Mouse (Mus musculus) kidney, adult 9 months (tissue): Measurements from ENCODE around the gene Med12l.
A peak's percentile ranks its signal among the peaks of the same experiment; 100 is the strongest.

Experiments used
- DNase-seq: peaks from one replicate; pipeline ENCODE4 v3.0.0; 2022

Gene Med12l

DNA sequence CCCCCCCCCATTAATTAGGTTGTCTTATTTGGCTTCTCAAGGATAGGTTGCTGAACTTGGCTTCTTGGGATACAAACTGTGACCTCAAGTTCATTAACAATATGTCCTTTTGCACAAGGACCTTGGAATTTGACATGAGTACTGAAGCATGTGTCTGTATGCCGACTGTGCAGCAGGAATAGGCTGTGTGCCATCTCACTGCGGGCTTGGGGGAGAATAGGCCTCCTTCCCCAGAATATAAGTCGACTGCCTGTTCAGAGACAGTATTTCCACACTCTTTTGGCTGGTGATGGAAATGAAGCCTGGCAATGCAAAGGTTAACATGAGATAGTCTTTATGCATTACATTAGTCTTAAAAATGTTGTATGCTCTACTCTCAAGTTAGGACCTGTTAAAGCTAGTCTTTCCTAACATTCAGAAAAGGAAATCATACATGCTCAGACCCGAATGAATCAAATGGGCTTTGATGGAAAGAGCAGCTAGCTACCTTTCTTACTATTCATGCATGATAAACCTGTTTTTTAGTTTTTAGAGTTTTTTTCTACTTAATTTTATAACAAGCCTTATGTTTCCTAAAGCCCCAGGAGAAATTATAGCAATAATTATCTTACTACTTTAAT, 191.8 kb downstream of the Med12l start:
- no peak for DNase-seq

DNA sequence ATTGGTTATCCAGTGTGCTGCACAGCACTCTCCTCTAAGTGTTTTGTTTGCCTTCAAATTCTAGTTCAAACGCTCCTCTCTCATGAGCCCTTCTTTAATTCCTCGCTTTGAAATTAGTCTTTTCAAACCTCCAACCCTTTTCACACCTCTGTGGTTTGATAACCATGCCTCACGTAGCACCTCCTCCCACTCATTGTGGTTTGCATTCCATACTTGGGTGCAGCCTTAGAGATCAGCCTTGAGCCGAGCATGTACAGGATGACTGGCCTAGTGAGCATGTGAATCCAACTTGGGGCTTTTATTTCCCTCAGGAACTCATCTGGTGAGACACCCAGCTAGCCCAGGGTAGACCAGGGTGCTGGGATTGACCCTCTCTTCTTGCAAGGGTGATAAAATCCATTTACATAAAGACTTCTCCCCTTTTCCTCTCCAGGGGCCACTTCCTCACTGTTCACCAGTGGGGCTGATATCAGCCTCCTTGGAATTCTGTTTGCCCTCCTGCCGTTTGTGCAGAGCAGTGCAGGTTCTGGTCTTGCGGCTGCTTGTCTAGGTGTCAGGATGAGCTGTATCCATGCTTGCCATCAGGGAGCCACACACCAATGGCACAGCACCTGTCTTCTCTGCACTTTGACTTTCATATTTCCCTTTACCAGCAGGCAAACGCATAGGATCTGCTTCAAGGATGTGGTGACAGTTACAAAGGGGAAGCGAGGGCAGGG, 198.3 kb downstream of the Med12l start:
- DNase-seq = no peak

- DNase-seq = no peak
Measured at GRCm38 (mm10) chr3:59204719-59205503, 199.3 kb downstream of the Med12l start.

- no peak for DNase-seq
Measured at GRCm38 (mm10) chr3:59205941-59206340, 200.3 kb downstream of the Med12l start.

GRCm38 (mm10) chr3:59208650-59209548, 203.3 kb downstream of the Med12l start:
- DNase-seq = peak; percentile 81

- DNase-seq = no peak
Measured at GRCm38 (mm10) chr3:59210089-59210488, 204.5 kb downstream of the Med12l start.

GRCm38 (mm10) chr3:59210727-59211126, 205.1 kb downstream of the Med12l start, which contains the start of gene P2ry13:
Gene P2ry13 (minus strand): TSS chr3:59210882.
- DNase-seq = no peak

DNA sequence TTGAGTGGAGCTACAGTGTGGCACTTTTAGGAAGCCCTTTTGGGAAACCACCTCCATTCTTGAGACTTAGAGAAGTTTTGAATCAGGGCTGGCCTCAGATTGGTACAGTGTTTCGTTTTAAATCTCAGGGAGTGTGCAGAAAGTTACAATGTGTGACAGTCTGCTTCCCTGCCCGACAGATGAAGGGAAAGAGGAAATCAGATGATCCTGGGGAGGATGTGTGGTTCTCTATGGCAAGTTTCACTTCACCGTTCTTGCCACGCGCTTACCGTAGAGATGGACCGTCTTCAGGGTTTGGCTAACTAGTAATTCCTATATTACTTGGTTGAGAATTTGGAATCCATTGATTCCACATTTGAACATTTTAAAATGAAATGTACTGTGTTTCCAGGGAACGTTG, 206.2 kb downstream of the Med12l start:
- DNase-seq = no peak

DNA sequence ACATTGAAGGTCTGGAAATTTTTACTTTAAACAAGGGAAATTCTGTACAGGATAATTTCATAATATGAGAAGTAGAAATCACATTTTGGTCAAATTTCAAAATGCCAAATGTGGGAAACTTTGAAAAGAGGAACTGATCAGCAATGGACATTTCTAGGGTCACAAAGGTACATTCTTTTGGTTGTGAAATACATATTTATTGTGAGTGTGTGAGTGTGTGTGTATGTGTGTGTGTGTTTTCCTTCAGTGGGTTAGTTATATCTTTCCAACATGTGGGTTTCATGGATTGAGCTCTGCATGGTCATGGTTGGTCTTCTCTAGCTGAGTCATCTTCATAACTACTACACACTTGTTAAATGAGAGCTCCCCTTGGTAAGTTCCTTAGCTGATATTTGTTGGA, 206.8 kb downstream of the Med12l start:
- DNase-seq = no peak

DNA sequence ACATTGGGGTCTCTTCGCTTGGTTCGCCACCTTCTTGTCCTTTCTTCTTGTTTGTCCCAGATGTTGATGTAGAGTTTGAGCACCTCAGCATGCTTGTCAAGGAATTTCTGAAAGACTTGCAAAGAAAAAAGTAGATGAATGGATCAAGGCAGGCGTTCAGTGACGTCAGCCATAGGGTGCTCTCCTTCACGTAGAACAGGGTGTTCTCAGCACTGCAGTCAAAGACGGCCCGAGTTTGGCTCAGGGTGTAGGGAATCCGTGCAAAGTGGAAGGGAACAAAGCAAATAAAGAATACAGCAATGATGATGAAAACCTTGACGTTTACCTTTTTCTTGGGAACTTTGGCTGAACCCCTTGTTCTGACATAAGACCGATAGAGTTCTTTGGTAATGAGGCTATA, 211.6 kb downstream of the Med12l start:
- no peak for DNase-seq

- no peak for DNase-seq
Measured at GRCm38 (mm10) chr3:59219326-59219725, 213.7 kb downstream of the Med12l start.

DNA sequence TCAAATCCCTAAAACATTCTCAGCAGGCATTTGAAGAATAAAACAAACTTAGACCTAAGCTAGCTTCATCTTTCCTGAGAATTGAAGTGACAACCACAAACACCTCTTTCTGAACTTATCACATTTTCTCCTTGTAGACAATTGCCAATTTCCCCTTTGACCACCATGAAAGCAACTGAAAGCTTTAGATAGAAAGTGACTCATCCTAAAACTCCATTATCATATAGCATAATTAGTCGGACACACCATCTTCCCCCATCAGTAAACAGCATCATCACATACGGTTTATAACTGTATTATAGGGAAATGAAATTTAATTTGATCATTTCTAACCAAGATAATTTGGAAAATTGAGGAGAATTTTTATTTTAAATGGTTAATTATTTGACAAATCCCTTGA, 216.7 kb downstream of the Med12l start:
- DNase-seq = no peak

DNA sequence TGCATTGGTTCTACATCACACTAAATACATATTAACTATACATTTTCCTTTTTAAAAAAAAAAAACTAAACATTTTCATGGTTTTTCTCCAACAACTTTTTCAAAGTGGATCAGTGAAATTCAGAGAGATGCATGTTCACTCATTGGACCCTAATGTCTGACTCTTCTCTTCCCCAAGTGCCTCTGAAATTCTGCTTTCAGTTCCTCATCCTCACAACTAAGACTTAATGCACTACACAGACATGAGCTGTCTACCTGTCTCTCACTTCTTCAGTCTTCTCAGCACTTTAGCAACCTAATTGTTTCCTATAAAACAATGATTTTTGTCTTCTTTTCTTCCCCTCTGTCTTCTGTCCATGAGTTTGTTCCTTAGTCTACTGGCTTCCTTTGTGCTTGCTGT, 219.8 kb downstream of the Med12l start:
- DNase-seq = no peak

- DNase-seq = no peak
Measured at GRCm38 (mm10) chr3:59227696-59228095, 222.1 kb downstream of the Med12l start.

GRCm38 (mm10) chr3:59228730-59229551, 223.3 kb downstream of the Med12l start:
- peak; percentile 39 for DNase-seq

DNA sequence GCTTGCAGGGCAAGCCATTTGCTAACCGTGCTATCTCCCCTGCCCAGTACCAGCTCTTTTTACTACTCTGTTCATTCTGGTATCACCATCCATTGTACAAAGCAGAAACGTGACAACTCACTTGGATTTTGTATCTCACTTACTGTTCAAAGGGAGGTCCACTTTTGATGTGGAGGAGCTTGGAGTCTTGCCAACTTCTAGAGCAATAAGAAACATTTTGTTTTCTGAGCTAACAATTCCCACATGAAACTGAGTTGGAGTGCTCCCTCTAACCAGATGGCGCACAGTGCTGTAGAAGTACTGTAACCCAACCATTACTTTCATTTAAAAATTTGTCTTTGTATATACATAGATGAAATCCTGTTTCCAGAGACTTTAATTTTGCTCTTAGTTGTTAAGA, 225.3 kb downstream of the Med12l start:
- DNase-seq = no peak

GRCm38 (mm10) chr3:59234878-59235277, 229.3 kb downstream of the Med12l start:
- no peak for DNase-seq

DNA sequence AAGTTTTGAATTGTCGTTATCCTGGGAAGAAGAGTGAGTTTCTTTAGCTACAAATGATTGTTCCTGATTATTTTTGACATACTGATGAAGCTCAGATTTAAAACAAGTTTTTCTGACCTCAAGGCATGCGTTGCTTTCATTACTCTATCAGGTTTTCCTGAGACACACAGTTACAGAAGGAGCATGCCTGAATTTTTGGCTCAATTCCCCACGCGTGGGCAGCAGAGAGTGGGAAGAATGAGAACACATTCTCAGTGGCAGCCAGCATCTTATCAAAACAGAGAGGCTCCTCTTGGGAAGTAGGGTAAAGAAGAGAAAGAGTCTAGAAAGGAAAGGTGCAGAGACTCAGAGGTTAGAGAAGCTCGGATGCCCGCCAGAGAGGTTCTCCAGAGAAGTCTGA, 237.8 kb downstream of the Med12l start:
- DNase-seq = no peak

DNA sequence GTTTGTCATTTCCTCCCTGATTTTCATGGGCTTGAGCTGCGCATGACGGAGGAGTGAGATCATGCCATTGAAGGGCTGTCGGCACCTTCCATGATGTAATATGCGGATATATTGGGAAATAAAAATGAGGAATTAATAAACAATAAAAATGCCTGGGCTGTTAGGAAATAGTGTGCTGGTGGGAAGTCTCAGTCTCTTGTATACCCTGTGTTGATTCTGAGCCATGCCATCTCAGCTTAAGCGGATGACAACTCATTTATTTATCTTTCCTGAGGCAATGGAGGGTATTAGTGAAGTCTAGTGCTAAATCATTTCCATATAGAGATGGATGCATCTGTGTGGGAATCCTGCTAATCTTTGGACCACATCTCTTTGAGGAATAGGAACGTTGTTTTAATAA, 242.4 kb downstream of the Med12l start:
- no peak for DNase-seq

- no peak for DNase-seq
Measured at GRCm38 (mm10) chr3:59250454-59250853, 244.8 kb downstream of the Med12l start.

DNA sequence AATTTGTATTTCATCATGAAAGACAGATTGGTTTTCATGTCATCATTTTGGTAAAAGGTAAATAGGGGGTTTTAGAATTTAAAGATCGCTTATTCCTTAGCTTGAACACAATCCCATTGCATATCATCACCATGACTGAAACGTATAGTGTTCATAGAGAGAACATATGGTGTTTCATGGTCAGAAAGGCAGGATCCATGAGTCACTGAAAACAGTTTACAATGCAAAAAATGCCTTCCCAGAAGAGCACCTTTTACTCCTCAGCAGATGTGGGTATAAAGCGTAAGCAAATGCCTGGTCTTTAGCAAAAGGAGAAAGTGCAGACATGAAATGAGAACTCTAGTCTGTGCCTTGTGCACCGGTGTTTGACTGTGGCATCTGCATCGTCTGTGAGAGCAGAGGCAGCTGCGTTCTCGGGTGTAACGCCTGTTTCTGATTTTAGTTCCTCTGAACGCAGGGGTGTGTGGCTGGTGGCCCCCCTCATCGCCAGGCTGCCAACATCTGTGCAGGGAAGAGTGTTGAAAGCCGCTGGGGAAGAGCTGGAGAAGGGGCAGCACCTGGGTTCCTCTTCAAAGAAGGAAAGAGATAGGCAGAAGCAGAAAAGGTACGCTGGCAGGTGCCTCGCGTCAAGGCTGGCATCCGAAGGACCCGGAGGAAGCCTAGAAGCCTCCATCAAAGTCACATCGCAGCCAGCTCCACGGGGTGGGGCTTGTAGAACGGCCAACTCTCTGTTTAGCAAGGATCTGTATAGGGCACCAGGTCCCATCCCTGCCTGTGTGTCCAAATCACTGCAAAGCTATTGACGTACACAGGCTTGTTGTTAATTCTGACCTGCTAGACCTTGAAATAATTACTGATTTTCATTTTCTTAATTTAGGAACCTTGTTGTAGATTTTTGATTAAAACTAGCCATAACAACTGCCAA, 252.4 kb downstream of the Med12l start:
- DNase-seq = no peak
